Mouse (Mus musculus) adrenal gland, adult 18-20 months (tissue): Measurements from ENCODE around the gene Gm595. TPM values are rescaled to one million over a fixed set of nuclear protein-coding genes. Genes with fewer than 3 reads are reported as not detected.

Experiments
- DNase-seq, 2 experiments: peaks; one replicate each; pipeline ENCODE4 v3.0.0; 2021 to 2022; ENCODE audit warnings: low spot score in 2 of 2
- long read RNA-seq, 2 experiments: library from polyadenylated mRNA; stranded (forward); transcript quantifications; one replicate each; pipeline ENCODE4 v2.0.0; 2021
- total RNA-seq, 2 experiments: library from RNA; stranded (reverse); gene quantifications; 1 replicate in 1 of 2; 2 replicates in 1 of 2; pipeline ENCODE4 v1.2.3; 2021

Gene Gm595
- not detected for total RNA-seq
- long read RNA-seq, experiment 1 = 0 reads
- long read RNA-seq, experiment 2 = 0 reads

- DNase-seq = no peak
These were observed at the start of gene Gm595 for GRCm38 (mm10) chrX:48877613-48878012. Gm595 (minus strand) TSS chrX:48877713.

DNA sequence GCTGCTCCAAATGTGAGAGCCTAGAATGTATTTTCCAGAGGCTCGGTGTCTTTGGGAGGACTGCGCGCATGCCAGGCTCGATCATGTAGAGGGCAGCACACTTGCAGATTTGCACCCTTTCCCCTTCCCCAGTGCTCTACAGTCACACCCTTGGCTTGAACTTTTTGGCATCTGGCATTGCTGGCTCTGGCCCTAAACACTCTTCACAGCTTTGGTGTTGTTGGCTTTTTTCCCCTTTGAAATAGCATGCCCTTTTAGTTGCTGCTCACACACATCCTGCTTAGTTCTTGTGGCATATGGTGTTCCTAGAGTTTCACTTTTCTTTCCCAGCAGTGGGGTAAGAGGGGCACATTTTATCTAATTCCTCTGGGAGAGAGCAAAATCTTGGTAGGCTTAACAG is 30.9 kb upstream of the Gm595 start:
- DNase-seq = no peak

DNA sequence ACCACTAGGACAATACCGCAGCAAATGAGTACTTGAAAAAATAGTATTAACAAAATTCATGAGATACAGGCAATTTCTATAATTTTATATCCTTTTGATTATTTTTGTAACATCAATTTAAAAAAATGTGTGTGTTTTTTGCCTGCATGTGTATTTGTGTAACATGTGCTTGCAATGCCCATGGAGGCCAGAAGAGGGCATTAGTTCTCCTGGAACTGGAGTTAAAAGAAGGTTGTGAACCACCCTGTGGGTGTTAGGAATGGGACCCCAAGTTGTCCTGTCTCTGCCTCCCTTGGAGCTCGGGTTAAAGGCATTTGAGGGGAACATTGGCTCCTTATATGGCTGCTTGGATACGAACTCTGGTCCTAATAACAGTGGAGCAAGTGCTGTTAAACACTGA is 26.2 kb upstream of the Gm595 start:
- no peak for DNase-seq

DNA sequence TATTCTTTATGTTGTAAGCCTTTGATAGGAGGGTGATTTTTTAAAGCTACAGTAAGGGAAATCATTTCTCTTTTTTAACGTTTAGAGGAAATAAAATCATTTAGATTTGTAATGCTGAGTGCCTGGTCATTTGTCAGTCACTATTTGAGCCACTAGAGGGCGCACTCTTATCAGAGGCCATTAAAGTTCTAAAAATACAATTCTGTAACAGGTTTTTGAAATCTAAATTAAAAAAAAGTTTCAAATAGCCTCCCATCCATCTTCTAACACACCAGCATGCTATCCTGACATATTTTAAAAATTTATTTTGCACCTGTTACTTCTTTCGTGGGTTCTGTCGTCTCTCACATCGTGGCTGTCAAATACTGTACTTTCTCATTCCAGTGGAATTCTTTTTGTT is 22.0 kb upstream of the Gm595 start:
- peak; percentile 19 for DNase-seq

GRCm38 (mm10) chrX:48896803-48897202 is 19.3 kb upstream of the Gm595 start:
- no peak for DNase-seq

- DNase-seq = no peak
These were observed 16.4 kb upstream of the Gm595 start for GRCm38 (mm10) chrX:48893946-48894345.

- DNase-seq = no peak
These were observed 12.7 kb upstream of the Gm595 start for GRCm38 (mm10) chrX:48890259-48890658.

GRCm38 (mm10) chrX:48884615-48885014 is 7.1 kb upstream of the Gm595 start:
- no peak for DNase-seq

Other genes with a start within 250 kb of the Gm595 start
- not detected for gene Gpr119, start 203.2 kb downstream of the Gm595 start, total RNA-seq
- gene Rbmx2, start 182.7 kb downstream of the Gm595 start, total RNA-seq = 1 to 10 TPM; 2.1 to 2.3 TPM